Mouse (Mus musculus): ENCODE data around the gene Tsga13.

- TF ChIP-seq CTCF (IDR thresholded peaks at IDR 0.05; ENCODE audit: extremely low read depth, insufficient read depth, insufficient read length, insufficient replicate concordance) (no peak), POLR2A (IDR thresholded peaks at IDR 0.05; ENCODE audit: low read depth, low read length) (peak; percentile 34; the same call in 1 of the 2 replicates)
These were observed 19.0 kb downstream of the Tsga13 start, which contains the start of gene Copg2 for GRCm38 (mm10) chr6:30896195-30896985.
